Mouse (Mus musculus): Measurements from ENCODE around the gene Lrrc19. TPM values are rescaled to one million over a fixed set of nuclear protein-coding genes. Genes with fewer than 3 reads are reported as not detected.

Lrrc19 gene
- polyA plus RNA-seq, 1 experiment from 2014 or later: 1.1 TPM

MicroRNAs encoded within 50 kb of the gene (microRNA counts, 519-probe panel; counts per million panel counts)
- microRNA mmu-miR-872: 6,911 counts per million, percentile 74 among the panel's probes with 10 or more counts

Small RNA genes lying within 50 kb of the gene (microRNA-seq; reads per million reads assigned to microRNA genes)
- 5,202 reads per million, percentile 91 among the genes with 10 or more reads in this experiment for gene Mir872

Other genes starting within 250 kb of the Lrrc19 start
- 0.88 TPM in 1 of 2 replicates, not detected in the other for gene Gm10306, start 93.6 kb downstream of the Lrrc19 start, polyA plus RNA-seq (2016; fragmentation: Nextera tagmentation; extraction: Ambion mirVana)
- 37.7 and 39.2 TPM in 2 replicates for gene Caap1, start 93.3 kb downstream of the Lrrc19 start, polyA plus RNA-seq (2016; fragmentation: Nextera tagmentation; extraction: Ambion mirVana)
- 95.1 and 101 TPM in 2 replicates for gene Plaa, start 46.9 kb downstream of the Lrrc19 start, polyA plus RNA-seq (2016; fragmentation: Nextera tagmentation; extraction: Ambion mirVana)
- gene Ift74, start 35.7 kb downstream of the Lrrc19 start, polyA plus RNA-seq (2016; fragmentation: Nextera tagmentation; extraction: Ambion mirVana): 57.4 and 66.5 TPM in 2 replicates
- 8.6 and 10.1 TPM in 2 replicates for gene Tek, start 89.1 kb upstream of the Lrrc19 start, polyA plus RNA-seq (2016; fragmentation: Nextera tagmentation; extraction: Ambion mirVana)

Measured in midbrain, embryonic 12.5 days (tissue).